Mouse (Mus musculus): ENCODE measurements around the gene Lgals3. TPM values are rescaled to one million over a fixed set of nuclear protein-coding genes. Genes with fewer than 3 reads are reported as not detected.

The Lgals3 gene
- total and polyA plus RNA-seq, 3 experiments, result 0.29 to 1.8 TPM; not detected in 1

DNA sequence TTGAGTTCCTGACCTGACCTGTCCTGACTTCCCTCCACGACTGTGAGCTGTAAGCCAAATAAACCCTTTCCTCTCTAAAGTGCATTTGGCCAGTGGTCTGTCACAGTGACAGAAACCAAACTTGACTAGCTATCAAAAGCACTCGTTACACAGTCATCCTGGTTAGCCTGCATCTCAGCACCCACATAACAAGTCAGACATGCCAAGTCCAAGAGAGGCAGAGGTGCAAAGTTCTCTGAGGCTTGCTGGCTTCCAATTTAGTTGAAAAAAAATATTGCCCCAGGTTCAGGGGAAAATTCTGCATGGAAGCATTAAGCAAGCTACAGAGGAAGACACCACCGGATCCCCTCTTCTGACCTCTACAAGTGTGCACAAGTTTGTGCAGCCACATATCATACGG is 14.3 kb upstream of the Lgals3 start:
- Histone ChIP-seq H3K79me2 (replicated peaks; ENCODE audit: control insufficient read depth, extremely low read depth, insufficient read depth, poor library complexity, severe bottlenecking) (no peaks in the 10 kb centered on the region), H3K9ac (ENCODE audit: insufficient read depth, low read depth) (no peak overlapping the region), H3K27ac (ENCODE audit: insufficient read depth, low read depth) (no peak overlapping the region), H3K4me2 (ENCODE audit: insufficient read depth, low read depth, poor library complexity, severe bottlenecking) (no peak overlapping the region), H3K4me1 (ENCODE audit: control insufficient read depth in 1 of 2, insufficient read depth in 2 of 2) (peaks cover 0 to 18% of the 10 kb centered on the region in 2 experiments; a peak in 2 of 4 replicates), H3K36me3 (replicated peaks in 1 of 2; ENCODE audit: control insufficient read depth in 1 of 2, insufficient read depth in 1 of 2, low read length in 1 of 2) (no peaks in the 10 kb centered on the region), H3K4me3 (replicated peaks in 1 of 3; ENCODE audit: low read depth in 2 of 3, low read length in 2 of 3, poor library complexity in 1 of 3) (no peak overlapping the region), H3K27me3 (replicated peaks) (no peaks in the 10 kb centered on the region), H3K9me3 (replicated peaks; ENCODE audit: low read length) (no peaks in the 10 kb centered on the region)
- dilution Hi-C loops (cut with MboI; ENCODE audit: extremely low pct_ligation_motif_present, extremely low pct_unique_long_range_greater_than_20kb, low sequenced_read_pairs), result no loop called here
- no peak for TF ChIP-seq MYC (IDR thresholded peaks at IDR 0.05; ENCODE audit: low read depth, low read length)
- no peak for TF ChIP-seq RCOR1 (conservative IDR thresholded peaks at IDR 0.05; ENCODE audit: low read depth, low read length)
- no peak for TF ChIP-seq TBP (conservative IDR thresholded peaks at IDR 0.05; ENCODE audit: low read depth, low read length)
- no peak for TF ChIP-seq ZKSCAN1 (IDR thresholded peaks at IDR 0.05; ENCODE audit: borderline replicate concordance, low read depth, low read length)
- TF ChIP-seq GABPA (IDR thresholded peaks at IDR 0.05; ENCODE audit: insufficient replicate concordance, low read depth, low read length), result no peak
- TF ChIP-seq CTCF (conservative IDR thresholded peaks at IDR 0.05 in 1 of 2, IDR thresholded peaks at IDR 0.05 in 1 of 2; ENCODE audit: low read depth in 2 of 2, low read length in 2 of 2), result no peak
- no peak for TF ChIP-seq MXI1 (IDR thresholded peaks at IDR 0.05; ENCODE audit: low read depth, low read length)
- DNase-seq (ENCODE audit: extremely low read depth), result no peak
- in situ Hi-C loops (cut with MboI; ENCODE audit: low pct_ligation_motif_present, low pct_unique_long_range_greater_than_20kb, low sequenced_read_pairs), result no loop called here

DNA sequence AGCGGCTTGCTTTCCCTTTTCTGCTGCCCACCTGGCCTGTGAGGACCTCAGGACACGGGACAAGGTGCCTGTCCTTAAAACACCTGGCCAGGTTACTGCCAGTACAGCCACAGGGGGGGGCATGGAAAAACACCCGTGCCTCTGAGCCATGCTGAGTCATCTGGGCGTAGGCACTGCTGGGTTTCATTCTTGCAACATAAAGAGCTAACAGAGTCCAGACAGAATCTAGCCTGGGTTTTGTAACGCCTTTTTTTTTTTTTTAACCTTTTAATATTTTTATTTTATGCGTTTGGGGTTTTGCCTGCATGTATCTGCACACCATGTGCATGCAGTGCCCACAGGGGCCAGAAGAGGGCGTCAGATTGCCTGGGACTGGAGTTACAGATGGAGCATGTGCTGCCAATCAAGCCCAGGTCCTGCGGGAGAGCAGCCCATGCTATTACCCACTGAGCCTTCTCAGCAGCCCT is 13.4 kb upstream of the Lgals3 start:
- Histone ChIP-seq H3K79me2 (replicated peaks; ENCODE audit: control insufficient read depth, extremely low read depth, insufficient read depth, poor library complexity, severe bottlenecking) (no peaks in the 10 kb centered on the region), H3K27me3 (replicated peaks) (no peaks in the 10 kb centered on the region), H3K36me3 (replicated peaks in 1 of 2; ENCODE audit: control insufficient read depth in 1 of 2, insufficient read depth in 1 of 2, low read length in 1 of 2) (no peaks in the 10 kb centered on the region), H3K9ac (ENCODE audit: insufficient read depth, low read depth) (no peak overlapping the region), H3K9me3 (replicated peaks; ENCODE audit: low read length) (no peaks in the 10 kb centered on the region), H3K4me2 (ENCODE audit: insufficient read depth, low read depth, poor library complexity, severe bottlenecking) (no peak overlapping the region), H3K4me3 (replicated peaks in 1 of 3; ENCODE audit: low read depth in 2 of 3, low read length in 2 of 3, poor library complexity in 1 of 3) (no peak overlapping the region), H3K27ac (ENCODE audit: insufficient read depth, low read depth) (no peak overlapping the region), H3K4me1 (ENCODE audit: control insufficient read depth in 1 of 2, insufficient read depth in 2 of 2) (peaks cover 0 to 20% of the 10 kb centered on the region in 2 experiments; a peak in 2 of 4 replicates)
- in situ Hi-C loops (cut with MboI; ENCODE audit: low pct_ligation_motif_present, low pct_unique_long_range_greater_than_20kb, low sequenced_read_pairs) (no loop called here), dilution Hi-C loops (cut with MboI; ENCODE audit: extremely low pct_ligation_motif_present, extremely low pct_unique_long_range_greater_than_20kb, low sequenced_read_pairs) (no loop called here)
- peak; percentile 18 for DNase-seq (ENCODE audit: extremely low read depth)
- TF ChIP-seq MAFK (IDR thresholded peaks at IDR 0.05; ENCODE audit: insufficient replicate concordance, low read length), result 0 out of 2 replicates have a peak, but pooled peaks have one; percentile 49
- no peak for TF ChIP-seq NRF1 (IDR thresholded peaks at IDR 0.05; ENCODE audit: low read depth, low read length)
- no peak for TF ChIP-seq JUND (conservative IDR thresholded peaks at IDR 0.05; ENCODE audit: low read depth, low read length)
- TF ChIP-seq CTCF (conservative IDR thresholded peaks at IDR 0.05 in 1 of 2, IDR thresholded peaks at IDR 0.05 in 1 of 2; ENCODE audit: low read depth in 2 of 2, low read length in 2 of 2), result peak; percentile 24 to 42; a peak in 3 of 4 replicates
- 0 out of 2 replicates have a peak, but pooled peaks have one; percentile 29 for TF ChIP-seq MAZ (IDR thresholded peaks at IDR 0.05; ENCODE audit: low read depth, low read length)
- no peak for TF ChIP-seq MAX (IDR thresholded peaks at IDR 0.05; ENCODE audit: low read length)
- TF ChIP-seq MYC (IDR thresholded peaks at IDR 0.05; ENCODE audit: low read depth, low read length), result 0 out of 2 replicates have a peak, but pooled peaks have one; percentile 50
- TF ChIP-seq MXI1 (IDR thresholded peaks at IDR 0.05; ENCODE audit: low read depth, low read length), result no peak
- TF ChIP-seq KAT2A (IDR thresholded peaks at IDR 0.05; ENCODE audit: insufficient replicate concordance, low read length), result no peak
- TF ChIP-seq ETS1 (conservative IDR thresholded peaks at IDR 0.05; ENCODE audit: low read depth, low read length), result peak; percentile 22; the same call in 1 of the 2 replicates
- no peak for TF ChIP-seq PAX5 (IDR thresholded peaks at IDR 0.05; ENCODE audit: low read length)
- no peak for TF ChIP-seq IRF4 (IDR thresholded peaks at IDR 0.05; ENCODE audit: low read depth, low read length)
- no peak for TF ChIP-seq POLR2A (IDR thresholded peaks at IDR 0.05; ENCODE audit: low read depth, low read length)
- no peak for TF ChIP-seq RCOR1 (conservative IDR thresholded peaks at IDR 0.05; ENCODE audit: low read depth, low read length)
- no peak for TF ChIP-seq CHD2 (IDR thresholded peaks at IDR 0.05; ENCODE audit: low read length)
- no peak for TF ChIP-seq NELFE (IDR thresholded peaks at IDR 0.05; ENCODE audit: low read depth, low read length)
- TF ChIP-seq ZKSCAN1 (IDR thresholded peaks at IDR 0.05; ENCODE audit: borderline replicate concordance, low read depth, low read length), result no peak
- no peak for TF ChIP-seq ELF1 (IDR thresholded peaks at IDR 0.05; ENCODE audit: low read depth, low read length)
- TF ChIP-seq SIN3A (IDR thresholded peaks at IDR 0.05; ENCODE audit: low read length), result no peak
- no peak for TF ChIP-seq USF1 (IDR thresholded peaks at IDR 0.05; ENCODE audit: low read depth, low read length)
- no peak for TF ChIP-seq USF2 (conservative IDR thresholded peaks at IDR 0.05; ENCODE audit: low read depth, low read length)
- TF ChIP-seq EP300 (IDR thresholded peaks at IDR 0.05; ENCODE audit: low read length), result peak; percentile 67; the same call in 1 of the 2 replicates
- TF ChIP-seq POLR2AphosphoS2 (IDR thresholded peaks at IDR 0.05; ENCODE audit: low read depth, low read length), result no peak
- TF ChIP-seq JUN (IDR thresholded peaks at IDR 0.05; ENCODE audit: insufficient read depth, low read depth, low read length), result no peak; the same call in 1 of the 2 replicates
- TF ChIP-seq UBTF (IDR thresholded peaks at IDR 0.05; ENCODE audit: low read depth, low read length), result no peak
- no peak for TF ChIP-seq ZC3H11A (IDR thresholded peaks at IDR 0.05; ENCODE audit: low read depth, low read length)
- no peak for TF ChIP-seq HCFC1 (IDR thresholded peaks at IDR 0.05; ENCODE audit: low read depth, low read length)
- no peak; the same call in 1 of the 2 replicates for TF ChIP-seq SMC3 (IDR thresholded peaks at IDR 0.05; ENCODE audit: low read depth, low read length)
- TF ChIP-seq ZMIZ1 (IDR thresholded peaks at IDR 0.05; ENCODE audit: low read depth, low read length), result no peak
- TF ChIP-seq RAD21 (IDR thresholded peaks at IDR 0.05; ENCODE audit: low read depth, low read length), result no peak; the same call in 1 of the 2 replicates

All from CH12.LX (cell line).